8 mouse cellular contexts compared by ENCODE assay signal in the genomic region with DNA sequence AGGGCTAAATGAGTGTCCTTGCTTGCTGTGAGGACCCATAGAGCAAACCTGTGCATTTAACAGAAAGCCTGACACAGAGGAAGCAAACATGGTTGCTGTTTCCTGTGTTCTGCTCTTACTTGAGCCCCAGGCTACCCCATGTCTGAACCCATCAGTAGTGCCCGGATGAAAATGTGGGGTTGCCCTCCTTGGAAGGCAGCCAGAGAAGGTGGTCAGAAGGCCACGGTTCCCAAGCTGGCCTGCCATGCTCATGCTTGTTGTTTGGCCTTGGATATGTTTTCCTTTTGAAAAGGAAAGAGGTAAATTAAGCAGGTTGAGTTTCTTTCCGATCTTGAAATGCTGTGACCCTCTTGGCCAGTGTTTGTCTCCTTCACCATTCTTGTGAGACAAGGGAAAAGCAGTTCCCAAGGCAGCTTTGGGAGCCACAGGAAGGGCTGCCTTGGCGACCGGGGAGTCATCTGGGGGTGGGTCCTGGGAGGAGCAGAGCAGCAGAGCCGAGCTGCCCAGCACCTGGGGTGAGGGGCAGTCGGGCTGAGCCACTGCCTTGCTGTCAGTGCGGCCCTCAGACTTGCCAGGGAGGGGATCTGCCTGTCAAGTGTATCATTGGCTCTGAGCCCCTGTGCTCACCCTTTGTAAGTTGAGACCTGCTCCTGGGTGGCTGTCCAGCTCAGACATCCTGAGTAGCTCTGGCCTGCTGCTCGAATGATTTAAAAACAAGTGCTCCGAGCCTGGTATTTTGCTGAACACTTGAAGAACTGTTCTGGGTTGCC. TPM values are rescaled to one million over a fixed set of nuclear protein-coding genes. Genes with fewer than 3 reads are reported as not detected.
DNase-seq lines count a peak whose midpoint lies in the region; ATAC-seq and TF ChIP-seq lines count a peak whose summit lies in the region.

No protein-coding gene starts in this region.

- no peak overlapping the region for H3K4me2 ChIP-seq in intestine, embryonic 16.5 days (ENCODE audit: low read depth, low read length)
- H3K4me2 ChIP-seq in neural tube, embryonic 11.5 days (ENCODE audit: low read depth): no peak overlapping the region

- H3K27ac ChIP-seq in thymus, adult 2 months (ENCODE audit: control insufficient read depth, insufficient read depth, low read length): peak overlapping the region; percentile 92
- peak overlapping the region; percentile 28 for H3K27ac ChIP-seq in intestine, embryonic 16.5 days (ENCODE audit: low read length)
- H3K27ac ChIP-seq in neural tube, embryonic 11.5 days (ENCODE audit: low read depth, low read length): peak overlapping the region; percentile 63

- H3K9me3 ChIP-seq in intestine, embryonic 16.5 days (ENCODE audit: control insufficient read depth, low read length): no peaks in the 10 kb centered on the region
- H3K9me3 ChIP-seq in neural tube, embryonic 11.5 days (ENCODE audit: control insufficient read depth, low read length): no peaks in the 10 kb centered on the region

- peaks cover 32% of the 10 kb centered on the region for H3K4me1 ChIP-seq in thymus, adult 2 months (replicated peaks; ENCODE audit: control insufficient read depth, insufficient read depth, low read length)
- peaks cover 10% of the 10 kb centered on the region for H3K4me1 ChIP-seq in intestine, embryonic 16.5 days (ENCODE audit: control insufficient read depth, insufficient read depth, low read length)
- peaks cover 20% of the 10 kb centered on the region for H3K4me1 ChIP-seq in neural tube, embryonic 11.5 days (ENCODE audit: control insufficient read depth, insufficient read depth, low read length)

- TF ChIP-seq POLR2A in thymus, adult 2 months (IDR thresholded peaks at IDR 0.05; ENCODE audit: control insufficient read depth, extremely low read depth, insufficient read depth, low read length, poor library complexity): no peak

- H3K36me3 ChIP-seq in thymus, adult 2 months (ENCODE audit: control insufficient read depth, insufficient read depth, low read length): peaks cover 5% of the 10 kb centered on the region; the same call in 1 of the 2 replicates
- no peaks in the 10 kb centered on the region; the same call in none of the 2 replicates for H3K36me3 ChIP-seq in intestine, embryonic 16.5 days (ENCODE audit: control insufficient read depth, insufficient read depth, low read length)
- H3K36me3 ChIP-seq in neural tube, embryonic 11.5 days (ENCODE audit: control insufficient read depth, insufficient read depth, low read length): peaks cover 5% of the 10 kb centered on the region; the same call in 1 of the 2 replicates

- DNase-seq in adrenal gland, postnatal 10 days: peak; percentile 59
- no peak for DNase-seq in adrenal gland, adult 2 months
- peak; percentile 16 for DNase-seq in thymus, adult 2 months
- DNase-seq in thymus, postnatal 4 days: no peak
- DNase-seq in neural tube, embryonic 11.5 days (ENCODE audit: low spot score): peak; percentile 34
- no peak for DNase-seq in layer of hippocampus, postnatal 36 days

- 48% methylated on average over 10 of the region's 10 CpGs for WGBS in thymus, adult 2 months
- 21% methylated on average over 10 of the region's 10 CpGs for WGBS in intestine, embryonic 16.5 days
- WGBS in neural tube, embryonic 11.5 days: 18% methylated on average over 10 of the region's 10 CpGs

- H3K4me3 ChIP-seq in thymus, adult 2 months (ENCODE audit: control insufficient read depth, insufficient read depth, low read length): no peak overlapping the region
- no peak overlapping the region for H3K4me3 ChIP-seq in intestine, embryonic 16.5 days (ENCODE audit: low read length)
- H3K4me3 ChIP-seq in neural tube, embryonic 11.5 days (ENCODE audit: low read depth, low read length): no peak overlapping the region

- TF ChIP-seq CTCF in thymus, adult 2 months (IDR thresholded peaks at IDR 0.05; ENCODE audit: borderline replicate concordance, control insufficient read depth, extremely low read depth, insufficient read depth, low read length, poor library complexity): no peak

- no peak overlapping the region for H3K9ac ChIP-seq in intestine, embryonic 16.5 days (ENCODE audit: low read depth, low read length)
- H3K9ac ChIP-seq in neural tube, embryonic 11.5 days (ENCODE audit: low read length): 0 out of 2 replicates have a peak overlapping the region, but pooled peaks have one; percentile 10

- H3K27me3 ChIP-seq in thymus, adult 2 months (ENCODE audit: control insufficient read depth, insufficient read depth, low read length): no peaks in the 10 kb centered on the region
- no peaks in the 10 kb centered on the region for H3K27me3 ChIP-seq in intestine, embryonic 16.5 days (replicated peaks; ENCODE audit: control insufficient read depth, insufficient read depth, low read length)
- no peaks in the 10 kb centered on the region for H3K27me3 ChIP-seq in neural tube, embryonic 11.5 days (ENCODE audit: control insufficient read depth, insufficient read depth, low read length)

- ATAC-seq in intestine, embryonic 16.5 days: no peak; the same call in 1 of the 2 replicates
- no peak for ATAC-seq in neural tube, embryonic 11.5 days (ENCODE audit: insufficient read depth, low FRiP score, low TSS enrichment)
- ATAC-seq in monocyte, adult 5-6 weeks (replicated peaks; ENCODE audit: insufficient number of reproducible peaks, low FRiP score, low TSS enrichment, poor library complexity, severe bottlenecking): no peak

RNA-seq across cellular contexts. Expression of a gene that starts 30.0 kb away (rescaled TPM):
- 10 to 100 TPM; 37.9 to 41.6 TPM for total RNA-seq in adrenal gland, postnatal 10 days (2021)
- total RNA-seq in adrenal gland, adult 2 months (2021): 10 to 100 TPM; 38.0 to 66.4 TPM
- 66.1 and 78.8 TPM in 2 replicates for polyA plus RNA-seq in adrenal gland, adult 2 months (2012; rRNA removed)
- polyA plus RNA-seq in thymus, adult 2 months (2012; rRNA removed): 57.9 and 78.2 TPM in 2 replicates
- polyA plus RNA-seq in intestine, embryonic 16.5 days (2015; fragmentation: Nextera tagmentation; extraction: Ambion mirVana): 10.1 and 13.7 TPM in 2 replicates
- polyA plus RNA-seq in neural tube, embryonic 11.5 days (2014; fragmentation: Nextera tagmentation; extraction: Ambion mirVana): 26.6 and 28.7 TPM in 2 replicates
- 35.4 to 50.0 TPM (median 39.9 TPM) in 3 replicates for total RNA-seq in monocyte, adult 5-6 weeks (2017)
- total RNA-seq in layer of hippocampus, postnatal 36 days (2021): 100 to 1,000 TPM; 105 TPM

Comparison
In these comparisons a context has a peak if more than half of its experiments do, and no peak if none do; other contexts are left out.
1. DNase-seq: peak in adrenal gland, postnatal 10 days (single experiment), thymus, adult 2 months (single experiment) and neural tube, embryonic 11.5 days (single experiment); none in adrenal gland, adult 2 months (single experiment), thymus, postnatal 4 days (single experiment) and layer of hippocampus, postnatal 36 days (0 of 2).
2. H3K27ac ChIP-seq: peak in every context shown above with its lines; median percentile 92 in thymus, adult 2 months; 63 in neural tube, embryonic 11.5 days; 28 in intestine, embryonic 16.5 days.